Mouse (Mus musculus) heart, postnatal 36 days (tissue): ENCODE results near the gene Zfp410. TPM values are rescaled to one million over a fixed set of nuclear protein-coding genes. Genes with fewer than 3 reads are reported as not detected.

ENCODE experiments used
- DNase-seq, 2 experiments: peaks; one replicate each; pipeline ENCODE4 v3.0.0; 2021 to 2022
- intact Hi-C: fragments of 180-260 bp; cut with DNase I; formaldehyde crosslinking; loops from one replicate; pipeline ENCODE4 v1.15.1; 2025
- total RNA-seq, 2 experiments: library from RNA; stranded (reverse); gene quantifications; 2 replicates each; pipeline ENCODE4 v1.2.3; 2021

Zfp410 gene
- 10 to 100 TPM; 23.8 to 25.4 TPM for total RNA-seq

- DNase-seq, result peak; percentile 82 to 90
- intact Hi-C loops, result no loop called here
Measured at GRCm38 (mm10) chr12:84316721-84317621, at the start of gene Zfp410. Gene Zfp410, plus strand, starts transcription at chr12:84316852.

GRCm38 (mm10) chr12:84267264-84267663 is 49.4 kb upstream of the Zfp410 start:
- intact Hi-C loops, result no loop called here
- no peak for DNase-seq

- no peak for DNase-seq
- intact Hi-C loops, result no loop called here
Measured at GRCm38 (mm10) chr12:84273366-84273765, 43.3 kb upstream of the Zfp410 start.

- intact Hi-C loops, result no loop called here
- DNase-seq, result no peak
Measured at GRCm38 (mm10) chr12:84275288-84275687, 41.4 kb upstream of the Zfp410 start.

- intact Hi-C loops, result no loop called here
- DNase-seq, result no peak
Measured at GRCm38 (mm10) chr12:84276288-84276687, 40.4 kb upstream of the Zfp410 start.

- intact Hi-C loops, result no loop called here
- DNase-seq, result no peak
Measured at GRCm38 (mm10) chr12:84276799-84277198, 39.9 kb upstream of the Zfp410 start.

GRCm38 (mm10) chr12:84277832-84278231 is 38.8 kb upstream of the Zfp410 start:
- no peak for DNase-seq
- intact Hi-C loops, result no loop called here

GRCm38 (mm10) chr12:84278901-84279300 is 37.8 kb upstream of the Zfp410 start:
- no peak for DNase-seq
- intact Hi-C loops, result no loop called here

GRCm38 (mm10) chr12:84284391-84284790 is 32.3 kb upstream of the Zfp410 start:
- intact Hi-C loops, result no loop called here
- DNase-seq, result no peak

- DNase-seq, result peak; percentile 88 to 89
- intact Hi-C loops, result loop anchor here (5.0 kb wide), 2 partner anchors 122 to 167 kb away; partner anchors contain the start of genes Aldh6a1, Bbof1, Entpd5 and Lin52
Measured at GRCm38 (mm10) chr12:84284885-84285592, 31.6 kb upstream of the Zfp410 start, which contains the start of gene Ptgr2. Gene Ptgr2, plus strand, starts transcription at chr12:84285232.

- DNase-seq, result no peak
- intact Hi-C loops, result loop anchor here (5.0 kb wide), 2 partner anchors 122 to 167 kb away; partner anchors contain the start of genes Aldh6a1, Bbof1, Entpd5 and Lin52
Measured at GRCm38 (mm10) chr12:84285593-84285968, 31.1 kb upstream of the Zfp410 start.

GRCm38 (mm10) chr12:84288461-84288860 is 28.2 kb upstream of the Zfp410 start:
- DNase-seq, result peak; percentile 44 to 60
- intact Hi-C loops, result loop anchor here (5.0 kb wide), 2 partner anchors 119 to 164 kb away; partner anchors contain the start of genes Aldh6a1, Bbof1, Entpd5 and Lin52

- DNase-seq, result no peak
- intact Hi-C loops, result no loop called here
Measured at GRCm38 (mm10) chr12:84297851-84298250, 18.8 kb upstream of the Zfp410 start.

GRCm38 (mm10) chr12:84299265-84299664 is 17.4 kb upstream of the Zfp410 start:
- intact Hi-C loops, result no loop called here
- DNase-seq, result no peak

- intact Hi-C loops, result no loop called here
- no peak for DNase-seq
Measured at GRCm38 (mm10) chr12:84304101-84304500, 12.6 kb upstream of the Zfp410 start.

GRCm38 (mm10) chr12:84304554-84304953 is 12.1 kb upstream of the Zfp410 start:
- intact Hi-C loops, result no loop called here
- no peak for DNase-seq

- intact Hi-C loops, result no loop called here
- DNase-seq, result no peak
Measured at GRCm38 (mm10) chr12:84311306-84311705, 5.3 kb upstream of the Zfp410 start.

- DNase-seq, result no peak
- intact Hi-C loops, result no loop called here
Measured at GRCm38 (mm10) chr12:84316006-84316405, 646 bp upstream of the Zfp410 start.

- peak; percentile 35 to 40 for DNase-seq
- intact Hi-C loops, result no loop called here
Measured at GRCm38 (mm10) chr12:84327111-84327512, 10.5 kb downstream of the Zfp410 start.

- DNase-seq, result no peak
- intact Hi-C loops, result no loop called here
Measured at GRCm38 (mm10) chr12:84336963-84337625, 20.4 kb downstream of the Zfp410 start.

- DNase-seq, result peak in 1 of 2 experiments; percentile 23
- intact Hi-C loops, result no loop called here
Measured at GRCm38 (mm10) chr12:84347192-84347591, 30.5 kb downstream of the Zfp410 start.
